Mouse (Mus musculus): ENCODE measurements at regions not wholly inside any gene's neighbourhood (a gene's known extent, or its start where the extent isn't known, plus 50 kb on each side); places are given as distances from the start of the nearest gene placed in this dataset.

DNA sequence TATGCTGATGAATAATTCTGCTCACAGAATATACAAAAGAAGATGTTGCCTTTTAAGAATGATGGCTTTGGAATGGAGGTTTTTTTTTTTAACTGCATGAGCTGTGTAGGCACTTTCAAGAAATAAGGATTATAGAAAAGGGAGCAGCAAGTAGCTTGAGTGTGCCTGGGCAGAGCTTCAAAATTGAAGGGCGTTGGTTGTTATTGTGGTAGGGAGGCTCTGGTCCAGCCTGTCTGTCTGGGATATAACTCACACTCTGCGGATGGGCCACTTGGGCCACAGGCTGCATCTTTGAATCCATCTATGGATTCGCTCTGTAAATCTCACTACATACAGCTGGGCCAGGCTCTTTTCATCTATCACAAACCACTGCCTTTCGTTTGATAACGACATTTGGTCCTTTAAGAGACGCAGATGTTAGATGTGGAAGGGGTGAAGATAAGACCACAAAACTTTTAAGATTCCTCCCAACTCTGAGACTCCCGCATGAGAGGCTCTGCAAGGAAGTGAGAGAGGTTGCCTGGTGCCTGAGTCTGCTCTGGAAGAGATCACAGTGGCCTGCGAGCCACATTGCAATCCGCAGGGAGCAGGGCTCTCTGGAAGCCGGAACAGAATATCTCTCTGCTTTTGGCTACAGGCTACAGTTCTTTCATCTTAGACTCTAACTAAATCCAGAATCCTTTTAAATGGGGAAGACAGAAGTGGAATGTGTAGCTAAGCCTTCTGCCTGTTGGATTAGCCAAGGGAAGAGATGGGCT is 286.6 kb upstream of the Npvf start:
- Histone ChIP-seq H3K4me2 (replicated peaks; ENCODE audit: low read depth, low read length) (no peak overlapping the region), H3K27me3 (replicated peaks; ENCODE audit: insufficient read depth, low read length) (no peaks in the 10 kb centered on the region), H3K27ac (ENCODE audit: low read length) (no peak overlapping the region), H3K9ac (replicated peaks; ENCODE audit: low read depth) (no peak overlapping the region), H3K4me3 (ENCODE audit: low read depth, low read length) (no peak overlapping the region), H3K9me3 (ENCODE audit: low read length) (no peaks in the 10 kb centered on the region), H3K36me3 (ENCODE audit: insufficient read depth, low read length) (no peaks in the 10 kb centered on the region), H3K4me1 (ENCODE audit: insufficient read depth, low read depth, low read length) (no peaks in the 10 kb centered on the region)
- 83% methylated on average over 10 of the region's 10 CpGs for WGBS
- DNase-seq (ENCODE audit: low spot score) (no peak), ATAC-seq (no peak)
- no peak for TF ChIP-seq CTCF (IDR thresholded peaks at IDR 0.05)
- TF ChIP-seq EP300 (IDR thresholded peaks at IDR 0.05) = no peak

GRCm38 (mm10) chr6:50942696-50943095 is 288.5 kb upstream of the Npvf start:
- H3K36me3 ChIP-seq (ENCODE audit: insufficient read depth, low read length) = no peaks in the 10 kb centered on the region
- DNase-seq (ENCODE audit: low spot score) (no peak), ATAC-seq (no peak)
- no peaks in the 10 kb centered on the region for H3K9me3 ChIP-seq (ENCODE audit: low read length)
- H3K4me2 ChIP-seq (replicated peaks; ENCODE audit: low read depth, low read length) = no peak overlapping the region
- no peaks in the 10 kb centered on the region for H3K4me1 ChIP-seq (ENCODE audit: insufficient read depth, low read depth, low read length)
- TF ChIP-seq CTCF (IDR thresholded peaks at IDR 0.05) (no peak), EP300 (IDR thresholded peaks at IDR 0.05) (no peak)
- no peak overlapping the region for H3K9ac ChIP-seq (replicated peaks; ENCODE audit: low read depth)
- no peak overlapping the region for H3K4me3 ChIP-seq (ENCODE audit: low read depth, low read length)
- no peak overlapping the region for H3K27ac ChIP-seq (ENCODE audit: low read length)
- no peaks in the 10 kb centered on the region for H3K27me3 ChIP-seq (replicated peaks; ENCODE audit: insufficient read depth, low read length)
- WGBS = 71% methylated on average over 5 of the region's 5 CpGs

- WGBS = 56% methylated on average over 4 of the region's 4 CpGs
- no peaks in the 10 kb centered on the region for H3K4me1 ChIP-seq (ENCODE audit: insufficient read depth, low read depth, low read length)
- ATAC-seq (no peak), DNase-seq (ENCODE audit: low spot score) (no peak)
- no peak overlapping the region for H3K4me3 ChIP-seq (ENCODE audit: low read depth, low read length)
- H3K9me3 ChIP-seq (ENCODE audit: low read length) = no peaks in the 10 kb centered on the region
- TF ChIP-seq CTCF (IDR thresholded peaks at IDR 0.05) (no peak), EP300 (IDR thresholded peaks at IDR 0.05) (no peak)
- H3K27ac ChIP-seq (ENCODE audit: low read length) = no peak overlapping the region
- no peaks in the 10 kb centered on the region for H3K27me3 ChIP-seq (replicated peaks; ENCODE audit: insufficient read depth, low read length)
- no peak overlapping the region for H3K9ac ChIP-seq (replicated peaks; ENCODE audit: low read depth)
- H3K4me2 ChIP-seq (replicated peaks; ENCODE audit: low read depth, low read length) = no peak overlapping the region
- H3K36me3 ChIP-seq (ENCODE audit: insufficient read depth, low read length) = no peaks in the 10 kb centered on the region
These were observed 293.8 kb upstream of the Npvf start for GRCm38 (mm10) chr6:50948061-50948460.

- TF ChIP-seq EP300 (IDR thresholded peaks at IDR 0.05) = no peak
- no peak for TF ChIP-seq CTCF (IDR thresholded peaks at IDR 0.05)
- no peak overlapping the region for H3K9ac ChIP-seq (replicated peaks; ENCODE audit: low read depth)
- DNase-seq (ENCODE audit: low spot score) = no peak
- no peak for ATAC-seq
- no peaks in the 10 kb centered on the region for H3K9me3 ChIP-seq (ENCODE audit: low read length)
- H3K27ac ChIP-seq (ENCODE audit: low read length) = no peak overlapping the region
- H3K36me3 ChIP-seq (ENCODE audit: insufficient read depth, low read length) = no peaks in the 10 kb centered on the region
- no peaks in the 10 kb centered on the region for H3K27me3 ChIP-seq (replicated peaks; ENCODE audit: insufficient read depth, low read length)
- no peak overlapping the region for H3K4me2 ChIP-seq (replicated peaks; ENCODE audit: low read depth, low read length)
- no peaks in the 10 kb centered on the region for H3K4me1 ChIP-seq (ENCODE audit: insufficient read depth, low read depth, low read length)
- 92% methylated on average over 5 of the region's 5 CpGs for WGBS
- no peak overlapping the region for H3K4me3 ChIP-seq (ENCODE audit: low read depth, low read length)
These were observed 295.1 kb upstream of the Npvf start for GRCm38 (mm10) chr6:50949361-50949760.

DNA sequence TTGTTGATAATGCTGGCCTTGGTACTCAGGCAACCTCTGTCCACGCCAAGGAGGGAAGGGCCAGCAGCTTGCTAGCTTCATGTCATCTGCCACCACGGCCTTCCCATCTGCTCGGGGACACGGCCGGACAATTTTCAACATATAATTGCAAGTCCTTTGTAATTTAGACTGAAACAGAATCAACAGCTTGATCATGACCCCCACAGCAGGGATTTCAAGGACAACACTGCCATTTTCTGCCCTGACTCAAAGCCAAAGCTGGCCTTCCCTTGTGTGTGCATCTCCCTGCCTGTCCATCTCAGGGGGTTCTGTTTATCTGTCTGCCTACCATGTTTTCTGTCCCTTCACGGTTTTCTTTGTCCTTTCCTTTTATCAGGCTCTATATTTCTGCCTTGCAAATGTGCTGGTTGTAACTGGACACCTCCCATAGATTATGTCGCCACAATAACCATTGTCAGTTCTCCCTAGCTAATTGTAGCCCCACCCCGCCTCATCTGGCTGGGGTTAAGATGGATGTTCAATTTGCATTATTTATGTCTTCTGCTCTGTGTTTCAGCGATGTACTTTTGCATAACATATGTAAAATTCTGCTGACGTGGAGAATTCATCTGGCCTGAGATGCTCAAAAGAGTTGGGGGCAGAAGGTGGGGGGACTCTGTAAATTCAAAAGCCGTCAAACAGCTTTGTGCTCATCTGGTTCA is 295.8 kb upstream of the Npvf start:
- H3K4me2 ChIP-seq (replicated peaks; ENCODE audit: low read depth, low read length) = no peak overlapping the region
- TF ChIP-seq EP300 (IDR thresholded peaks at IDR 0.05) = no peak
- no peaks in the 10 kb centered on the region for H3K36me3 ChIP-seq (ENCODE audit: insufficient read depth, low read length)
- no peaks in the 10 kb centered on the region for H3K9me3 ChIP-seq (ENCODE audit: low read length)
- DNase-seq (ENCODE audit: low spot score) = no peak
- ATAC-seq = no peak
- no peaks in the 10 kb centered on the region for H3K4me1 ChIP-seq (ENCODE audit: insufficient read depth, low read depth, low read length)
- 60% methylated on average over 11 of the region's 11 CpGs for WGBS
- H3K4me3 ChIP-seq (ENCODE audit: low read depth, low read length) = no peak overlapping the region
- H3K27ac ChIP-seq (ENCODE audit: low read length) = no peak overlapping the region
- H3K9ac ChIP-seq (replicated peaks; ENCODE audit: low read depth) = no peak overlapping the region
- no peaks in the 10 kb centered on the region for H3K27me3 ChIP-seq (replicated peaks; ENCODE audit: insufficient read depth, low read length)

GRCm38 (mm10) chr6:50957328-50957900 is 303.2 kb upstream of the Npvf start:
- Histone ChIP-seq H3K27me3 (replicated peaks; ENCODE audit: insufficient read depth, low read length) (no peaks in the 10 kb centered on the region), H3K4me3 (ENCODE audit: low read depth, low read length) (no peak overlapping the region), H3K27ac (ENCODE audit: low read length) (no peak overlapping the region), H3K9ac (replicated peaks; ENCODE audit: low read depth) (no peak overlapping the region), H3K4me1 (ENCODE audit: insufficient read depth, low read depth, low read length) (no peaks in the 10 kb centered on the region), H3K36me3 (ENCODE audit: insufficient read depth, low read length) (no peaks in the 10 kb centered on the region), H3K9me3 (ENCODE audit: low read length) (no peaks in the 10 kb centered on the region), H3K4me2 (replicated peaks; ENCODE audit: low read depth, low read length) (no peak overlapping the region)
- WGBS = 95% methylated on average over 4 of the region's 4 CpGs
- ATAC-seq (no peak), DNase-seq (ENCODE audit: low spot score) (no peak)
- TF ChIP-seq EP300 (IDR thresholded peaks at IDR 0.05) (no peak), CTCF (IDR thresholded peaks at IDR 0.05) (no peak)

Measured in lung, postnatal 0 days (tissue).